Mouse (Mus musculus): Measurements from ENCODE around the gene Psg16.

Psg16 gene

GRCm38 (mm10) chr7:17135307-17135706, 61.5 kb downstream of the Psg16 start:
- DNase-seq: no peak

GRCm38 (mm10) chr7:17149931-17150330, 76.1 kb downstream of the Psg16 start, which contains the start of gene Ceacam3:
TSS of gene Ceacam3 (plus strand) at chr7:17150282.
- DNase-seq: no peak

GRCm38 (mm10) chr7:17155634-17156033, 81.8 kb downstream of the Psg16 start:
- DNase-seq: peak; percentile 77

GRCm38 (mm10) chr7:17156885-17157677, 83.2 kb downstream of the Psg16 start:
- no peak for DNase-seq

- peak; percentile 34 for DNase-seq
Observed at GRCm38 (mm10) chr7:17159011-17159410, 85.2 kb downstream of the Psg16 start.

- DNase-seq: no peak
Observed at GRCm38 (mm10) chr7:17171827-17172226, 98.0 kb downstream of the Psg16 start.
